Comparison of ENCODE assay signal across 8 mouse cellular contexts in the genomic region with DNA sequence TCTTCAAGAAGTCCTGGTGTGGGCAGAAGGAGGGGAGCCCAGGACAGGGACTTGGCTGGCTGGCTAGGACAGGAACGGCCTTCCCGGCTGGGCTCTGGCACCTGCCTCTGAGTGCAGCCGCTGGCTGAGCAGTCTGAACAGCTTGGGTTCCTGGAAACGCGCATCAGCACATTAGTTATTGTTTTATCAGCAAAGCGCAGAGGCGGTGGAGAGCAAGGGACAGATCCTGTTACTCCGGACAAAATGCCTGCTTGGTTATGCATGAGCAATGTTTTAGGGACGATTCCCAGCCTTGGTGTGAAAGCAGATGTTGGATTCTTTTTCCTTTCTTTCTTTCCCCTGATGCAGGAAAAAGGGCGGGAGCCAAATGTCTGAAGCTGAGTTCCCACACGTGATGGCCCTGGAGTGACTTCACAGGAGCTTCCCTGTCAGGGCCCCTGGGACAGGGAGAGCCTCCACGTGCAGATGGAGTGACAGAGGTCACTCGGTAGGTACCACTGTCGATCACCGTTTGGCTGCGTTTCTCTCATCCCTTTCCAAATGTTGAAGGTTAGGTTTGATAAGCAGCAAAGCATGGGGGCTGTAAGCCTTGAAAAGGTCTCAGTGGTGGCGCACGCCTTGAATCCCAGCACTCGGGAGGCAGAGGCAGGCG.
A peak's percentile ranks its signal among the peaks of the same experiment; 100 is the strongest.
DNase-seq lines count a peak whose midpoint lies in the region; ATAC-seq lines count a peak whose summit lies in the region.

No protein-coding gene starts in this region.

- ATAC-seq in megakaryocyte progenitor cell, adult 5-6 weeks (replicated peaks; ENCODE audit: poor library complexity): no peak

- peak; percentile 42 to 45 for DNase-seq in cerebellum, postnatal 14 days
- no peak for DNase-seq in cerebellum, postnatal 36 days
- DNase-seq in urinary bladder, adult 2 months (ENCODE audit: low spot score): peak; percentile 24
- no peak for DNase-seq in urinary bladder, postnatal 10 days (ENCODE audit: low spot score)
- DNase-seq in kidney, postnatal 4 days: peak; percentile 28 to 49
- no peak for DNase-seq in thymus, adult 18-20 months
- no peak for DNase-seq in thymus, postnatal 36 days

Comparison
In these comparisons a context has a peak if more than half of its experiments do, and no peak if none do; other contexts are left out.
1. DNase-seq: peak in cerebellum, postnatal 14 days (2 of 2), urinary bladder, adult 2 months (single experiment) and kidney, postnatal 4 days (2 of 2); none in cerebellum, postnatal 36 days (0 of 2), urinary bladder, postnatal 10 days (single experiment), thymus, adult 18-20 months (0 of 2) and thymus, postnatal 36 days (0 of 2).